Mouse (Mus musculus) kidney, postnatal 36 days (tissue): ENCODE measurements around the gene Phtf1.

Source experiments
- DNase-seq, 2 experiments: peaks; one replicate each; pipeline ENCODE4 v3.0.0; 2021 to 2022; ENCODE audit warnings: mixed read lengths in 2 of 2

Gene Phtf1

GRCm38 (mm10) chr3:104020101-104020500 is 52.2 kb downstream of the Phtf1 start:
- DNase-seq: no peak

- DNase-seq: peak; percentile 30 to 68
These were observed 59.0 kb downstream of the Phtf1 start for GRCm38 (mm10) chr3:104026938-104027337.

- no peak for DNase-seq
These were observed 64.2 kb downstream of the Phtf1 start for GRCm38 (mm10) chr3:104032086-104032485.

DNA sequence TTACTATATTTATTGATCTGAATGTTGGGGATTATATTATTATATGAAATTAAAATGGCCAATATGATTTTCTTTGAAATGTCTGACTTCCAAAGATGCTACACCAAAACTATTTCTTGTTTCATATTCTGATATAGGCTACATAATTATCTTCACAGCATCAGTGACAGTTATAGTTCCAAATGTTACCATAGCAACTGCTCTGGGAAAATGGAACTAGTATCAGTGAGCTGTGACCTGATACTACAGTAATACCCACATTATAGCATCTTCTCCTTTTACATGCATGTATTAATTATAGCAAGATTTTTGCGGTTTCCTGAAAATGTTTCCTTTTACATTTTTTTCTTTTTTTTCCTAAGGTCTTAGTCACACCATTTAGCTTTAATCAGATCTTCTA is 64.8 kb downstream of the Phtf1 start:
- no peak for DNase-seq

DNA sequence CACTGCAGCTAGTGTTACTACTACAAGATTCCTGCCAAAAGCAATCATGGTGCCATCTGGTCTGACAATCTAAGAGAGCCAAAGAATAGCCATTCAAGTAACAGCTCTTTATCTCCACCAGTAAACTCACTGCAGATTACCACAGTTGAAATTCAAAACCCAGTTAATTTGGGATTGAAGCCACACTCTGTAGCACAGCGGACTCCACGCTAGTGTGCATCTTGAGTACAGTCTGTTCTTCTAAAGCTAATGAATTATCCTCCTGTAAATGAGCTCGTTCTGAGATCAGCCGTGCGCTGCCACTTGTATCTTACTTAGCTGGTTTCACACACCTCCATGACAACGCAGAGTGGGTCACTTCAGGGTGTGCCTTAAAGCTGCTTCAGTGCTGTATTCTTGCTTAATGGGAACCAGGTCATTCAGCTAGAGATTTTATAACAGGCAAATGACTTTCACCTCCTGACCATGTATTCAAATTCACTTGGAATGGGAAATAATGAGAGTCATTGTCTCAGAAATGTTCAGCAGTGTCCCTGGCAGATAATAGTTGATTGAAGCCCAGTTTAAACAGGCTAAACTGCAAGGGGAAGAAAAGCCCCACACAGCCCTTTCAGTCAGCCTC is 91.2 kb downstream of the Phtf1 start:
- no peak for DNase-seq

GRCm38 (mm10) chr3:104069395-104069794 is 101.5 kb downstream of the Phtf1 start:
- no peak for DNase-seq
